Mouse (Mus musculus) bone marrow, adult 2 months (tissue): ENCODE data around the gene Tmcc2.

Source experiments
- CTCF ChIP-seq: fragments of 200-500 bp; IDR thresholded peaks from 2 replicates; pipeline ENCODE4 v1.5.1; 2011; ENCODE audit warnings: low read length, control low read depth; ENCODE audit not compliant: control insufficient read depth, insufficient read depth
- POLR2A ChIP-seq: fragments of 200-500 bp; IDR thresholded peaks from 2 replicates; pipeline ENCODE4 v1.6.1; 2011; ENCODE audit warnings: low read depth, mild to moderate bottlenecking, control low read depth, low read length, borderline replicate concordance; ENCODE audit not compliant: control insufficient read depth

DNA sequence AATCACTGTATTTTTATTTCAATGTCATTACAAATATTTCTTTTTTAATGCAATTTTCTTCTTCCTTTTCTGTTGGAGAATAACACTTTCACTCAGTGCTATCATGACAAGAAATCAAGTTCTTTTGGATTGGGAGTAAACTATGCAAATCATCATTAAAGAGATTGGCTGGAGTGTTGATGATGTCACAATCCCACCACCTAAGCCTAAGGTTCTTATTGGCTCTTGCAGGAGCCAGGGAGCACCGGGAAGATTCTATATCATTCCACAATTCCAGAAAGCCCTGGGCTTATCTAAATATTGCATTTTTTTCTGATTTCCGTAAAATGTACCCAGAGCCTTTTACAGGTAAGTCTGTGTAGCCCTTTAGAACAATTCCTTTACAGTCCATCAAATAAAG is 5.6 kb upstream of the Tmcc2 start:
- TF ChIP-seq POLR2A (no peak), CTCF (no peak)
